Mouse (Mus musculus) ES-E14 (cell line): ENCODE data around the gene Fkbp5.

Experiments
- CHD2 ChIP-seq: IDR thresholded peaks from 2 replicates; pipeline ENCODE4 v1.6.1; 2014; ENCODE audit warnings: mild to moderate bottlenecking, low read depth, low read length, inconsistent platforms
- ZC3H11A ChIP-seq: IDR thresholded peaks from 2 replicates; pipeline ENCODE4 v1.6.1; 2012; ENCODE audit warnings: low read depth, mild to moderate bottlenecking, inconsistent platforms, low read length, borderline replicate concordance
- ZNF384 ChIP-seq: IDR thresholded peaks from 2 replicates; pipeline ENCODE4 v1.6.1; 2012; ENCODE audit warnings: low read depth, low read length, inconsistent platforms

GRCm38 (mm10) chr17:28557772-28558171 lies 40.4 kb upstream of the Fkbp5 start:
- TF ChIP-seq CHD2 (no peak), ZC3H11A (no peak), ZNF384 (no peak)
